Mouse (Mus musculus): ENCODE data around the gene Pafah2.

GRCm38 (mm10) chr4:134466381-134467262 lies 70.5 kb downstream of the Pafah2 start:
- TF ChIP-seq EP300 (IDR thresholded peaks at IDR 0.05; ENCODE audit: low read depth) (no peak), CTCF (IDR thresholded peaks at IDR 0.05; ENCODE audit: low read depth) (no peak)

Measured in liver, postnatal 0 days (tissue).